In the genomic region with DNA sequence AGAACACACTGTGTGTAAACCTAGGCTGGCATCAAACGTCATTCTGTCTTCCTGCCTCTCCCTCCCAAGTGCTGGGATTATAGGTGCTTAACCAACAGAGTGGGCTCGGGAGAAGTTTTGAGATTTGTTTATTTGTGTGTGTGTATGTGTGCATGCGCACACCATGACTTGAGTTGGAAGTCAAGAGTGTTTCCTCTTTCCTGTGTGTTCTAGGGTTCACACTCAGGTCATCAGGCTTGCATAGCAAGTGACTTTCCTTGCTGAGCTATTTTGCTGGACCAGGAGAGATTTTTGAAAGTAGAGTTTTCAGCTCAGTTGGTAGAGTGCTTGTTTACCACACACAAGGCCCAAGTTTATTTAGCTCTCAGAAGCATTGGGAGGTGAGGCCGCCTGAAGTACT, we compare ENCODE assay signal across 8 mouse cellular contexts. TPM values are rescaled to one million over a fixed set of nuclear protein-coding genes. Genes with fewer than 3 reads are reported as not detected.
A peak's percentile ranks its signal among the peaks of the same experiment; 100 is the strongest.
DNase-seq lines count a peak whose midpoint lies in the region; ATAC-seq lines count a peak whose summit lies in the region.

No protein-coding gene starts in this region.

- no peaks in the 10 kb centered on the region for H3K9me3 ChIP-seq in heart, embryonic 12.5 days (replicated peaks)
- no peaks in the 10 kb centered on the region for H3K9me3 ChIP-seq in heart, embryonic 15.5 days (replicated peaks)
- no peaks in the 10 kb centered on the region for H3K9me3 ChIP-seq in liver, embryonic 11.5 days (ENCODE audit: control insufficient read depth, low read length)
- H3K9me3 ChIP-seq in neural tube, embryonic 13.5 days = no peaks in the 10 kb centered on the region

- 58% methylated on average over 4 of the region's 4 CpGs for WGBS in heart, embryonic 12.5 days
- 58% methylated on average over 4 of the region's 4 CpGs for WGBS in heart, embryonic 15.5 days
- WGBS in liver, embryonic 11.5 days = 56% methylated on average over 4 of the region's 4 CpGs
- 76% methylated on average over 4 of the region's 4 CpGs for WGBS in neural tube, embryonic 13.5 days

- intact Hi-C loops in heart, postnatal 25 days (cut with DNase I) = no loop called here

- no peak for ATAC-seq in heart, embryonic 12.5 days (ENCODE audit: insufficient number of reproducible peaks, low FRiP score)
- no peak for ATAC-seq in heart, embryonic 15.5 days (replicated peaks; ENCODE audit: insufficient number of reproducible peaks, insufficient read depth, low FRiP score, low read depth)
- no peak for ATAC-seq in liver, embryonic 11.5 days (replicated peaks; ENCODE audit: low FRiP score)
- ATAC-seq in neural tube, embryonic 13.5 days (ENCODE audit: low read depth) = no peak

- DNase-seq in heart, postnatal 25 days (ENCODE audit: low spot score) = no peak
- no peak for DNase-seq in liver, embryonic 11.5 days (ENCODE audit: low spot score)
- no peak for DNase-seq in gastrocnemius, adult 8-10 months (ENCODE audit: low spot score in 2 of 2)
- no peak for DNase-seq in ovary, postnatal 14 days (ENCODE audit: low spot score)
- no peak for DNase-seq in urinary bladder, postnatal 14 days (ENCODE audit: low spot score)

- H3K36me3 ChIP-seq in heart, embryonic 12.5 days = peaks cover 16% of the 10 kb centered on the region
- peaks cover 22% of the 10 kb centered on the region for H3K36me3 ChIP-seq in heart, embryonic 15.5 days
- H3K36me3 ChIP-seq in liver, embryonic 11.5 days (ENCODE audit: control insufficient read depth, insufficient read depth, low read length) = peaks cover 8% of the 10 kb centered on the region; the same call in 1 of the 2 replicates
- peaks cover 24% of the 10 kb centered on the region for H3K36me3 ChIP-seq in neural tube, embryonic 13.5 days

- peak overlapping the region; percentile 16; the same call in 1 of the 2 replicates for H3K9ac ChIP-seq in heart, embryonic 12.5 days
- no peak overlapping the region for H3K9ac ChIP-seq in heart, embryonic 15.5 days
- H3K9ac ChIP-seq in liver, embryonic 11.5 days (ENCODE audit: low read depth, low read length) = no peak overlapping the region
- no peak overlapping the region for H3K9ac ChIP-seq in neural tube, embryonic 13.5 days

- H3K4me2 ChIP-seq in heart, embryonic 12.5 days = peak overlapping the region; percentile 53
- H3K4me2 ChIP-seq in heart, embryonic 15.5 days = peak overlapping the region; percentile 45
- peak overlapping the region; percentile 61 for H3K4me2 ChIP-seq in liver, embryonic 11.5 days
- peak overlapping the region; percentile 66 for H3K4me2 ChIP-seq in neural tube, embryonic 13.5 days

- H3K4me1 ChIP-seq in heart, embryonic 12.5 days (replicated peaks) = peaks cover 23% of the 10 kb centered on the region
- H3K4me1 ChIP-seq in heart, embryonic 15.5 days (replicated peaks) = peaks cover 21% of the 10 kb centered on the region
- H3K4me1 ChIP-seq in liver, embryonic 11.5 days (replicated peaks; ENCODE audit: control insufficient read depth, insufficient read depth, low read length) = peaks cover 19% of the 10 kb centered on the region
- peaks cover 32% of the 10 kb centered on the region for H3K4me1 ChIP-seq in neural tube, embryonic 13.5 days (replicated peaks)

- 0 out of 2 replicates have a peak overlapping the region, but pooled peaks have one; percentile 9 for H3K4me3 ChIP-seq in heart, embryonic 12.5 days
- H3K4me3 ChIP-seq in heart, embryonic 15.5 days = peak overlapping the region; percentile 14
- peak overlapping the region; percentile 4; the same call in 1 of the 2 replicates for H3K4me3 ChIP-seq in liver, embryonic 11.5 days (ENCODE audit: low read depth, low read length)
- 0 out of 2 replicates have a peak overlapping the region, but pooled peaks have one; percentile 11 for H3K4me3 ChIP-seq in neural tube, embryonic 13.5 days

- H3K27me3 ChIP-seq in heart, embryonic 12.5 days (replicated peaks) = no peaks in the 10 kb centered on the region
- H3K27me3 ChIP-seq in heart, embryonic 15.5 days = no peaks in the 10 kb centered on the region
- no peaks in the 10 kb centered on the region for H3K27me3 ChIP-seq in liver, embryonic 11.5 days (replicated peaks; ENCODE audit: control insufficient read depth, insufficient read depth, low read length)
- H3K27me3 ChIP-seq in neural tube, embryonic 13.5 days = no peaks in the 10 kb centered on the region

- no peak overlapping the region for H3K27ac ChIP-seq in heart, embryonic 12.5 days (ENCODE audit: poor library complexity, severe bottlenecking)
- no peak overlapping the region for H3K27ac ChIP-seq in heart, embryonic 15.5 days
- no peak overlapping the region for H3K27ac ChIP-seq in liver, embryonic 11.5 days (ENCODE audit: low read depth, low read length)
- H3K27ac ChIP-seq in neural tube, embryonic 13.5 days (replicated peaks) = no peak overlapping the region

RNA-seq across cellular contexts. Expression of a gene that starts 1.8 kb away (rescaled TPM):
- polyA plus RNA-seq in heart, embryonic 12.5 days (2016; fragmentation: Nextera tagmentation; extraction: Ambion mirVana) = 43.2 and 44.2 TPM in 2 replicates
- 10 to 100 TPM; 28.7 to 30.3 TPM for total RNA-seq in heart, postnatal 25 days (2021)
- 34.9 and 35.6 TPM in 2 replicates for polyA plus RNA-seq in heart, embryonic 15.5 days (2015; fragmentation: Nextera tagmentation; extraction: Ambion mirVana)
- polyA plus RNA-seq in liver, embryonic 11.5 days (2014; fragmentation: Nextera tagmentation; extraction: Ambion mirVana) = 38.7 and 39.7 TPM in 2 replicates
- 47.7 and 48.7 TPM in 2 replicates for polyA plus RNA-seq in neural tube, embryonic 13.5 days (2015; fragmentation: Nextera tagmentation; extraction: Ambion mirVana)
- 10 to 100 TPM; 14.1 to 20.7 (median 18.0) TPM for total RNA-seq in gastrocnemius, adult 8-10 months (2022)
